Mouse (Mus musculus) skeletal muscle tissue, adult 2 months (tissue): ENCODE results near the gene Parva.
A peak's percentile ranks its signal among the peaks of the same experiment; 100 is the strongest.

Experiments used
- DNase-seq: peaks from one replicate; pipeline ENCODE4 v3.0.0-alpha.2; 2012; ENCODE audit warnings: low read depth, low spot score

Gene Parva

GRCm38 (mm10) chr7:112472024-112472707 lies 44.9 kb downstream of the Parva start:
- DNase-seq, result no peak

- no peak for DNase-seq
Measured at GRCm38 (mm10) chr7:112472708-112473281, 45.5 kb downstream of the Parva start.

GRCm38 (mm10) chr7:112473649-112474435 lies 46.5 kb downstream of the Parva start:
- DNase-seq, result no peak

GRCm38 (mm10) chr7:112479116-112479515 lies 51.8 kb downstream of the Parva start:
- DNase-seq, result peak; percentile 71

GRCm38 (mm10) chr7:112481031-112481430 lies 53.7 kb downstream of the Parva start:
- no peak for DNase-seq

GRCm38 (mm10) chr7:112482572-112482971 lies 55.3 kb downstream of the Parva start:
- no peak for DNase-seq

GRCm38 (mm10) chr7:112483382-112483781 lies 56.1 kb downstream of the Parva start:
- DNase-seq, result no peak

- DNase-seq, result no peak
Measured at GRCm38 (mm10) chr7:112490825-112491224, 63.5 kb downstream of the Parva start.

GRCm38 (mm10) chr7:112491737-112492136 lies 64.4 kb downstream of the Parva start:
- no peak for DNase-seq

GRCm38 (mm10) chr7:112495950-112496349 lies 68.6 kb downstream of the Parva start:
- DNase-seq, result peak; percentile 16

- no peak for DNase-seq
Measured at GRCm38 (mm10) chr7:112496921-112497320, 69.6 kb downstream of the Parva start.

GRCm38 (mm10) chr7:112498591-112499301 lies 71.4 kb downstream of the Parva start:
- DNase-seq, result no peak

GRCm38 (mm10) chr7:112499453-112500133 lies 72.3 kb downstream of the Parva start:
- no peak for DNase-seq

- no peak for DNase-seq
Measured at GRCm38 (mm10) chr7:112500134-112500490, 72.8 kb downstream of the Parva start.

GRCm38 (mm10) chr7:112502050-112502809 lies 74.9 kb downstream of the Parva start:
- no peak for DNase-seq

GRCm38 (mm10) chr7:112502845-112503244 lies 75.5 kb downstream of the Parva start:
- DNase-seq, result no peak

- DNase-seq, result no peak
Measured at GRCm38 (mm10) chr7:112503448-112503847, 76.1 kb downstream of the Parva start.

- no peak for DNase-seq
Measured at GRCm38 (mm10) chr7:112503917-112504316, 76.6 kb downstream of the Parva start.

- DNase-seq, result no peak
Measured at GRCm38 (mm10) chr7:112509107-112509506, 81.8 kb downstream of the Parva start.

- DNase-seq, result no peak
Measured at GRCm38 (mm10) chr7:112510336-112511048, 83.2 kb downstream of the Parva start.
